Mouse (Mus musculus): ENCODE measurements around the gene Tpm4. TPM values are rescaled to one million over a fixed set of nuclear protein-coding genes. Genes with fewer than 3 reads are reported as not detected.
"Not testable (repeated sequence)": the region's sequence is repeated elsewhere in the genome, so short reads cannot be mapped to it uniquely, and the experiment has no call there.

Tpm4 gene
- 55.2 and 64.0 TPM in 2 replicates for polyA plus RNA-seq (2012; ENCODE audit: insufficient read depth, insufficient read length, missing spikeins)

- Histone ChIP-seq H3K27ac (replicated peaks; ENCODE audit: low read depth, low read length) (peak within 1 kb of the TSS; percentile 100), H3K4me1 (ENCODE audit: control insufficient read depth, insufficient read depth, insufficient read length, low read length) (peaks cover 16% of the 10 kb centered on the region; the same call in 1 of the 2 replicates)
Measured at GRCm38 (mm10) chr8:72134756-72135445, at the start of gene Tpm4. Tpm4 (plus strand) TSS chr8:72134975.

GRCm38 (mm10) chr8:72087611-72088010, 47.2 kb upstream of the Tpm4 start:
- not testable (repeated sequence) for H3K4me3 ChIP-seq (ENCODE audit: insufficient read depth, low read depth, low read length); H3K27ac ChIP-seq (replicated peaks; ENCODE audit: low read depth, low read length); H3K4me1 ChIP-seq (ENCODE audit: control insufficient read depth, insufficient read depth, insufficient read length, low read length)

More at GRCm38 (mm10) chr8:72134756-72135445, at the start of gene Tpm4:
- peak within 1 kb of the TSS; percentile 98 for H3K4me3 ChIP-seq (ENCODE audit: insufficient read depth, low read depth, low read length)

GRCm38 (mm10) chr8:72096721-72097120, 38.1 kb upstream of the Tpm4 start:
- H3K4me1 ChIP-seq (ENCODE audit: control insufficient read depth, insufficient read depth, insufficient read length, low read length); H3K4me3 ChIP-seq (ENCODE audit: insufficient read depth, low read depth, low read length); H3K27ac ChIP-seq (replicated peaks; ENCODE audit: low read depth, low read length): not testable (repeated sequence)

- H3K4me3 ChIP-seq (ENCODE audit: insufficient read depth, low read depth, low read length); H3K27ac ChIP-seq (replicated peaks; ENCODE audit: low read depth, low read length); H3K4me1 ChIP-seq (ENCODE audit: control insufficient read depth, insufficient read depth, insufficient read length, low read length): not testable (repeated sequence)
Measured at GRCm38 (mm10) chr8:72099377-72100103, 35.2 kb upstream of the Tpm4 start.

- H3K27ac ChIP-seq (replicated peaks; ENCODE audit: low read depth, low read length) = no peak overlapping the region
- no peaks in the 10 kb centered on the region for H3K4me1 ChIP-seq (ENCODE audit: control insufficient read depth, insufficient read depth, insufficient read length, low read length)
- H3K4me3 ChIP-seq (ENCODE audit: insufficient read depth, low read depth, low read length) = no peak overlapping the region
Measured at GRCm38 (mm10) chr8:72105165-72105564, 29.6 kb upstream of the Tpm4 start.

GRCm38 (mm10) chr8:72106740-72107139, 28.0 kb upstream of the Tpm4 start, which contains the start of gene Olfr374:
Olfr374 (plus strand) TSS chr8:72107040.
- Histone ChIP-seq H3K27ac (replicated peaks; ENCODE audit: low read depth, low read length) (no peak within 1 kb of the TSS), H3K4me3 (ENCODE audit: insufficient read depth, low read depth, low read length) (no peak within 1 kb of the TSS), H3K4me1 (ENCODE audit: control insufficient read depth, insufficient read depth, insufficient read length, low read length) (no peaks in the 10 kb centered on the region)

GRCm38 (mm10) chr8:72110876-72111275, 23.9 kb upstream of the Tpm4 start:
- Histone ChIP-seq H3K4me1 (ENCODE audit: control insufficient read depth, insufficient read depth, insufficient read length, low read length) (no peaks in the 10 kb centered on the region), H3K27ac (replicated peaks; ENCODE audit: low read depth, low read length) (no peak overlapping the region), H3K4me3 (ENCODE audit: insufficient read depth, low read depth, low read length) (no peak overlapping the region)

- Histone ChIP-seq H3K4me1 (ENCODE audit: control insufficient read depth, insufficient read depth, insufficient read length, low read length) (no peaks in the 10 kb centered on the region), H3K4me3 (ENCODE audit: insufficient read depth, low read depth, low read length) (no peak overlapping the region), H3K27ac (replicated peaks; ENCODE audit: low read depth, low read length) (no peak overlapping the region)
Measured at GRCm38 (mm10) chr8:72112486-72112885, 22.3 kb upstream of the Tpm4 start.

GRCm38 (mm10) chr8:72115202-72115601, 19.6 kb upstream of the Tpm4 start:
- Histone ChIP-seq H3K4me3 (ENCODE audit: insufficient read depth, low read depth, low read length) (no peak overlapping the region), H3K4me1 (ENCODE audit: control insufficient read depth, insufficient read depth, insufficient read length, low read length) (no peaks in the 10 kb centered on the region), H3K27ac (replicated peaks; ENCODE audit: low read depth, low read length) (no peak overlapping the region)

- no peaks in the 10 kb centered on the region for H3K4me1 ChIP-seq (ENCODE audit: control insufficient read depth, insufficient read depth, insufficient read length, low read length)
- no peak overlapping the region for H3K4me3 ChIP-seq (ENCODE audit: insufficient read depth, low read depth, low read length)
- no peak overlapping the region for H3K27ac ChIP-seq (replicated peaks; ENCODE audit: low read depth, low read length)
Measured at GRCm38 (mm10) chr8:72118616-72119015, 16.2 kb upstream of the Tpm4 start.

- not testable (repeated sequence) for H3K4me1 ChIP-seq (ENCODE audit: control insufficient read depth, insufficient read depth, insufficient read length, low read length); H3K27ac ChIP-seq (replicated peaks; ENCODE audit: low read depth, low read length); H3K4me3 ChIP-seq (ENCODE audit: insufficient read depth, low read depth, low read length)
Measured at GRCm38 (mm10) chr8:72121486-72121885, 13.3 kb upstream of the Tpm4 start.

GRCm38 (mm10) chr8:72121997-72122396, 12.8 kb upstream of the Tpm4 start:
- Histone ChIP-seq H3K4me1 (ENCODE audit: control insufficient read depth, insufficient read depth, insufficient read length, low read length) (no peaks in the 10 kb centered on the region), H3K4me3 (ENCODE audit: insufficient read depth, low read depth, low read length) (no peak overlapping the region), H3K27ac (replicated peaks; ENCODE audit: low read depth, low read length) (no peak overlapping the region)

- H3K4me1 ChIP-seq (ENCODE audit: control insufficient read depth, insufficient read depth, insufficient read length, low read length) = 0 out of 2 replicates have a peak, but pooled peaks cover 8% of the 10 kb centered on the region
- no peak overlapping the region for H3K4me3 ChIP-seq (ENCODE audit: insufficient read depth, low read depth, low read length)
- no peak overlapping the region for H3K27ac ChIP-seq (replicated peaks; ENCODE audit: low read depth, low read length)
Measured at GRCm38 (mm10) chr8:72127834-72128233, 6.9 kb upstream of the Tpm4 start.

GRCm38 (mm10) chr8:72131251-72131650, 3.5 kb upstream of the Tpm4 start:
- no peak overlapping the region for H3K4me3 ChIP-seq (ENCODE audit: insufficient read depth, low read depth, low read length)
- 0 out of 2 replicates have a peak, but pooled peaks cover 9% of the 10 kb centered on the region for H3K4me1 ChIP-seq (ENCODE audit: control insufficient read depth, insufficient read depth, insufficient read length, low read length)
- peak overlapping the region; percentile 55 for H3K27ac ChIP-seq (replicated peaks; ENCODE audit: low read depth, low read length)

GRCm38 (mm10) chr8:72131901-72132300, 2.9 kb upstream of the Tpm4 start:
- Histone ChIP-seq H3K27ac (replicated peaks; ENCODE audit: low read depth, low read length) (peak overlapping the region; percentile 55), H3K4me1 (ENCODE audit: control insufficient read depth, insufficient read depth, insufficient read length, low read length) (0 out of 2 replicates have a peak, but pooled peaks cover 9% of the 10 kb centered on the region), H3K4me3 (ENCODE audit: insufficient read depth, low read depth, low read length) (no peak overlapping the region)
